Mouse (Mus musculus): ENCODE results near the gene Anp32a.
A peak's percentile ranks its signal among the peaks of the same experiment; 100 is the strongest.

Anp32a gene

GRCm38 (mm10) chr9:62370648-62371280 is 29.7 kb downstream of the Anp32a start:
- DNase-seq = peak; percentile 46

GRCm38 (mm10) chr9:62371745-62372555 is 30.9 kb downstream of the Anp32a start:
- no peak for DNase-seq

- no peak for DNase-seq
Measured at GRCm38 (mm10) chr9:62372556-62373221, 31.6 kb downstream of the Anp32a start.

GRCm38 (mm10) chr9:62373222-62374123 is 32.4 kb downstream of the Anp32a start:
- DNase-seq = peak; percentile 77

GRCm38 (mm10) chr9:62374276-62374675 is 33.2 kb downstream of the Anp32a start:
- no peak for DNase-seq

GRCm38 (mm10) chr9:62377897-62378296 is 36.8 kb downstream of the Anp32a start:
- no peak for DNase-seq

GRCm38 (mm10) chr9:62380351-62380750 is 39.3 kb downstream of the Anp32a start:
- DNase-seq = no peak

GRCm38 (mm10) chr9:62381402-62381913 is 40.4 kb downstream of the Anp32a start:
- no peak for DNase-seq

GRCm38 (mm10) chr9:62382519-62383084 is 41.5 kb downstream of the Anp32a start:
- DNase-seq = no peak

- no peak for DNase-seq
Measured at GRCm38 (mm10) chr9:62385062-62385461, 44.0 kb downstream of the Anp32a start.

- no peak for DNase-seq
Measured at GRCm38 (mm10) chr9:62385727-62386518, 44.8 kb downstream of the Anp32a start.

- DNase-seq = no peak
Measured at GRCm38 (mm10) chr9:62389735-62390134, 48.6 kb downstream of the Anp32a start.

- DNase-seq = no peak
Measured at GRCm38 (mm10) chr9:62393531-62393930, 52.4 kb downstream of the Anp32a start.

GRCm38 (mm10) chr9:62394163-62394562 is 53.1 kb downstream of the Anp32a start:
- DNase-seq = no peak

- DNase-seq = no peak
Measured at GRCm38 (mm10) chr9:62400531-62401170, 59.6 kb downstream of the Anp32a start.

GRCm38 (mm10) chr9:62401589-62401988 is 60.5 kb downstream of the Anp32a start:
- DNase-seq = no peak

- DNase-seq = no peak
Measured at GRCm38 (mm10) chr9:62406423-62407013, 65.4 kb downstream of the Anp32a start.

GRCm38 (mm10) chr9:62407357-62408146 is 66.5 kb downstream of the Anp32a start:
- no peak for DNase-seq

- DNase-seq = peak; percentile 46
Measured at GRCm38 (mm10) chr9:62418742-62419141, 77.6 kb downstream of the Anp32a start.
